Mouse (Mus musculus): ENCODE data around the gene Mettl22. TPM values are rescaled to one million over a fixed set of nuclear protein-coding genes. Genes with fewer than 3 reads are reported as not detected.

Mettl22 gene
- total RNA-seq (2015) = 12.7 and 19.2 TPM in 2 replicates
- 8.4 and 15.7 TPM in 2 replicates for total RNA-seq (2017)

DNA sequence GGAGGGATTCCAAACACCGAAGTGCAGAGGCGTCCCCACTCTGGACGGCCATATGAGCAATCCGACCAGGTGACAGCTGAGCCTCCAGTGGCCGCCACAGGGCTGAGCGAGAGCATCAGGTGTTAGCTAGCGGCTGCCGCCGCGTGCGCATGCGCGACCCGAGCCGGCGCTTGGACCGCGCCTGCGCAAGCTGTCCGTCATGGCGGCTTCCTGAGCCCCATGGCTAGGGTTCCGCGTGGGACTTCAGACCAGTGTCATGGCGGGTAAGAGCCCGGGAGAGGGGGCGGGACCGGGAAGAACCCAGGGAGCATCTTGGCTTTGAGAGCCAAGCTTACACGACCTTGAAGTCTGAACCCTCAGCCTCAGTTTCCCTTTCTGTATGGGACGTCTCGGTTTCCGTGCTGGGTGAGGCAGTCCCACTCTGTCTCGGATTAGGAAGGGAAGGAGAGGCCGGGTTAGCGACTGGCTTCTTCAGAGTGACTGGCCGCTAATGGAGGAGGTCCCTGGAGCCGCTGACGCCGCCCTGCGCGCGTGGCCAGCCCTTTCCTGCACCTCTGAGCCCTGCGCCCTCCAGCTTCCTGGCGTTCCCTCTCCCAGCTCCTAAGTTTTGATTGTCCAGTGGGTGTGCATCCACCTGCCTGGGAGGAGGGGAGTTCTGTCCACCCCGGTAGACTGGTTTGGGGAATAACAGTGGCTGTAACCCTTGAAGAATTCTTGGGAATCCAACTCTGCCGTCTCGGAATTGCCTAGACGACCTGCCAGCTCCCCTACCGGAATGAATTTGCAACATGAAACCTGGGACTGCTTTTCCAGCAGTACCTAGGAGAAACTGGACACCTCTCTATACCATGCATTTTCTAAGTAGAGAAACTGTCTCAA lies at the start of gene Mettl22:
Gene Mettl22 (plus strand): TSS at position 186 of the 879 bp plus-strand sequence.
- ATAC-seq (replicated peaks; ENCODE audit: poor library complexity) = peak; percentile 82

DNA sequence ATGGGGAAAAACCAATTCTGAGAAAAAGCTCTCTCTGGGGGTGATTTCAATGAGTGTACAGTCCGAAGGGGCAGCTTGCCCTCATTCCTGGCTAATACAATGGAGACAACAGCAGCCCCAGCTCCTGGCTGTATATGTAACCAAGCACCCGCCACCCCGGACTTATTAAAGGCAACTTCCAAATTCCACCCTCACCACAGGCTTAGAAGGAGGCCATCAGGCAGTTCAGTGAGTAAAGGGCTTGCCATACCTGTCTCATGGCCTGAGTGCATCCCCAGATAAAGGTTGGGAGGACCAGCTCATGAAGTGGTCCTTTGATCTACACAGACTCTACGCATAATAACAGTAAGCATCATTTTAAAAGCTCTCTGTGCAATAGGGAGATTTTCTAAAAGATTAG lies 49.7 kb upstream of the Mettl22 start:
- no peak for ATAC-seq (replicated peaks; ENCODE audit: poor library complexity)

DNA sequence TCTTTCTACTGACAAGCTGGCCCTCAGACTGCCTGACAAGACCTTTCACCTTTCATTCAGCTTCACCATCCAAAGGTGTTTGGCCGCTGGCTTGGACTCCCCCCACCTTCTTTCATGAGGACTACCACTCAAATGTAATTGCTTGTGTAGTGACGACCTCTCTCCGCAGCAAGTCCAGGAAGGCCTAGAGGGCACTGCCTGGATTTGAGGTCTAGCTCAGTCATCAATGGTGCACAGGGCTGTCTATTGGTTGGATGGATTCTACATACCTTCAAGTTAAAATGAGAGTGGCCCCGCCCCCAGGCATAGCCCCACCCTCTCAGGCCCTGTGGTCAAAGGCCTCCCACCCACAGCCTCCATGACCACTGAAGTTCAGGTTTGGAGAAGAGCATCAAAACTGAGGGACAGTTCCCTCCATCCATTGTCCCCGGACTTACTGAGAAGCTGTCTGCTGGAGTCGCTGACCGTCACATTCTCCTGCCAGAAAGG lies 46.9 kb upstream of the Mettl22 start:
- no peak for ATAC-seq (replicated peaks; ENCODE audit: poor library complexity)

DNA sequence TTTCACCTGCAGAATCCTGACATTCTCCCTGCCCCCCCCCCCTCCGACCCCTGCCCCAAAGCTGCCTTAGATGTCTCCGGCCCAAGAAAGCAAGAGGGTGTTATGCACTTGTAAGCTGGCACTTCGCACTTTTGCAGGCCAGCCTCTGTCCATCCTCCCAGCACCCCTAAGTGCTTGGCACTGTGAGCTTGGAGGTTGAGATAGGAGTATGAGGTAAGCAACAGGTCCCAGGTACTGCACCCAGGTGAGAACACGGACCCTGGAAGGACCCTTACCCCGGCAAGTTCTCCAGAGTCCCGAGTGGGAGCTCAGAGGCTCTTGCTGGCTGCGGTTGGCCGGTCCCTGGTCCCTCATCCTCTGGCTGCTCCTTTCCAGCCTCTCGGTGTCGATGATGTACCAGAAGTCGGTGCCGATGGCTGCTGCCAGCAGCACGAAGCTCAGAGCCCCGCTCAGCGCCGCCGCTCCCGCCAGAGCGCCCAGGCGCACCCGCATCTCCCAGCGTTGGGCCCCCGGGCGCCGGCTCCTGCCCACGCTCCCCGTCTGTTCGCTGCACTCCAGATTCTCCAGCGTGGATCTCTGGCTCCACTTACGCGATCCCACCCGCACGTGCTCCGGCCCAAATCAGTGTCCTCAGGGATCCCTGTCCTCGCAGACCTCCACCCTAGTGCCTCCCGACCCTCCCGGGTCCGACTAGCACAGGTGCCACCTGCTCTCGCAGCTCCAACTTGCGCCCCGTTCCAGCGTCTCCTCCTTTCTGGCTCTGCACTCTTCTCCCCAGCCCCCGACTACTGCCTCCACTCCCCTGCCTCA lies 46.2 kb upstream of the Mettl22 start:
- no peak for ATAC-seq (replicated peaks; ENCODE audit: poor library complexity)

DNA sequence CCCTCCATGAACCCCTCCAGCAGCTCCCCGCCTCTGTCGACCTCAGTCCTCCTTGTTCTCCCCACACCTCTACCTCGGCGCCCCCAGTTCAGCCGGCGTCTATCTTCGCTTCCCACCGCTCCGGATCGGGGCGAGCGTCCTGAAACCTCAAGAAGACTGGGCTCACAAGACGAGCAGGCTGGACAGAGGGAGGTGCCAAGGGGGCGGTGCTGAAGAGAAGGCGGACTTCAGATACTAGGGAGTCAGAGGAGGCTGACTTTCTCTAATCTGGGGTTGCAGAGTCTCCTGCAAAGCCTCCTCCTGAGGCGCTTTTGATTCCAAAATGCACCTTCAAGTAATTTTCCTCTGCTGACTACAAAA lies 45.6 kb upstream of the Mettl22 start, which contains the start of gene Tmem114:
Gene Tmem114 (minus strand): TSS at position 166 of the 360 bp plus-strand sequence.
- no peak for ATAC-seq (replicated peaks; ENCODE audit: poor library complexity)

DNA sequence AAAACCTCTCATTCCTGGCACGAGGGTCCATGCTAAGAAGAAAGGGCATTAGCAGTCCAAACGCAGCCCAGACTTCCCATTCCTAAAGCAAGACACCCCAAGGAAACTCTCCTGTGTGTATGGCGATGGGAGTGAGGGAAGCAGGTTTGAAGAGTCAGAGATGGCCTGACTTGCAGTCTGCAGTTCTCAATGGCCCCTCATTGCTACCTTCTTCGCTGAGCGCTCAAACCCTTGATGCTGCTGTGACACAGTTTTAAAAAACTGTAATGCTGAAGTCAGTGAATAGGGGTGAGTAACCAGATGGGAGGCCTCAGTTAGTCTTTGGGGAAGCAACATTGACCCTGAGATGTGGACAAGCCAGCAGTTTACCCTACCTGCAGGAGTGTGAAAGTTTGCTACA lies 44.9 kb upstream of the Mettl22 start:
- no peak for ATAC-seq (replicated peaks; ENCODE audit: poor library complexity)

DNA sequence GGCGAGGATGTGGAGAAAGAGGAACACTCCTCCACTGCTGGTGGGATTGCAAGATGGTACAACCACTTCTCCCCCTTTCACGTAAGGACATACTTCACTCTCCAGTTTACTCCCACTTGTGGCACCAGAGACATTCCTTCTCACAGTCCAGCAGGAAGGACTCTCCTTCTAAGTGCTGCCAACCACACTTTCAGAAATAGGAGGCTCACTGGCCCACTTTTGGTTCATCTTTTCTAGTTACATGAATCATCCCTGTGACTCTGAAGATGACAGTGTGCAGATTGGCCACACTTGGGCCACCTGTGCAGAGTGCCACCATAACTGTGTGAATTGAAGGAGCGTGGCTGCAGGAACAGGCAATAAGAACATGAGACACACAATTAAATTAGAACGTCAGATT lies 41.1 kb upstream of the Mettl22 start:
- ATAC-seq (replicated peaks; ENCODE audit: poor library complexity) = no peak

DNA sequence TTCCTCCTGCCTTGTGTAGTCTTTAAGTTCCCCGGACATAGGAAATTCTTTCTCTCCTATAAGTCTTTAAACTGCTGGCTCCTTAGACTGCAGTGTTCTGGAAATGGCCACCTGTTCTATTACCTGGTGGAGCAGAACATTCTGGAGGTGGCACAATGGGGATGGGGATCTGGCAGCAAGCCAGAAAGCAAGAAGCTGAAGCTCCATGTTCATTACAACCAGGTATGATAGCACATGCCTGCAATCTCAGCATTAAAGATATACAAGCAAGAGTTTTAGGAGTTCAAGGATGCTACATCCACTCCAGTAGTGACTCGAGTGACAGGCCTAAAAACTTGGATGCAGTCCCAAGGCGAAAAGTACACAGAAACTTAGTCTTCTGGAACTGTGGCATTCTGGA lies 38.0 kb upstream of the Mettl22 start:
- ATAC-seq (replicated peaks; ENCODE audit: poor library complexity) = no peak

DNA sequence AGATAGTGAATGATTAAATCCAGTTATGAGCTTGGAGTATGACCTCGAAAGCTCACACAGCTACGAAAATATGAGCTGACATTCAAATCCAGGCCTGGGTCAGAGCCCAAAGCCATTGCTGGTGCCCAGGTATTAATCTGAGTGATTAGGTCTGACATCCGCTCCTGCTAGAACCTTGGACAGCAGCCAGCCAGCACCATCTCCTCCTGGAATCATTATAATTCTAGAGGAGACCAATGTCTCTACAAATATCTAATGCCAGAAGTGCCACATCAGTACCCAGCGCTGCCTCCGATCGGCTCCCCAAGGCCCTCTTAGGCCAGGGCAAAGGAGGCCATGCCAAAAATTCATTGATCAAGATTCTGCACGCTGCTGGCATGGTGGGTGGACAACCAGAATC lies 25.7 kb upstream of the Mettl22 start:
- no peak for ATAC-seq (replicated peaks; ENCODE audit: poor library complexity)

DNA sequence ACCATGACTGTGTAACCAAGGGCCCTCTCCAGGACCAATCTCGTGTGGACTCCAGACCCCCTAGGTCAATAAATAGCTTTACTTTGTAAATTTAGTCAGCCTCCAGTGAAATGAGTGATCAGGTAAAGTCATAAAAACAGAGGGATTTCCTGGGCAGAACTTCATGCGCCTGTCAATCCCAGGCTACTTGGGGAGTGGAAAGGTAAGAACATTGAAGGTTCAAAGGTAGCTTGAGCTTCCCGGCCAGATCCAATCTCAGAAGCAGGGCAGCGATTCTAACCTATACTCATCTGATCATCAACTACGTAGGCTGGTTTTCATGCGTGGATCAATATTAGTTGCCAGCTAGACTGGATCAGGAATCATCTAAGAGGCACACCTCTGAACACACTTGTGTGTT lies 24.3 kb upstream of the Mettl22 start:
- no peak for ATAC-seq (replicated peaks; ENCODE audit: poor library complexity)

DNA sequence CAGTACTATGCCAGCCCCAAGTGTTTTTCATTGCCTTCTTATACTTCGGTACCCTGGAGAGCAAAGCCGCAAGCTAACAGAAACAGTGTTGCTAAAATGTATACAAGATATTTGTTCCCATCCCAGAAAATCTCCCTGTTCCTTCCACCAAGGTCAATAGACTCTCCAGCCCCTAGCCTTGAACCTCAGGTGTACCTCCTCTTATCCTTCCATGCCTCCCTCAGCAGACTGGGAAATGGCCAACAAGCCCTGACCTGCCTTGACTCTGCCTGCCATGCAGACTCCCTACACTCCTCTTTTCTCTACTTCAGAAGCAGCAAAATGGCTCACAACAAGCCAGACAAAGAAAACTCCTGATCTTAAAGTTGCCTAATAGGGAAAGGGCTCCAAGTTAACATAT lies 17.3 kb upstream of the Mettl22 start:
- no peak for ATAC-seq (replicated peaks; ENCODE audit: poor library complexity)

DNA sequence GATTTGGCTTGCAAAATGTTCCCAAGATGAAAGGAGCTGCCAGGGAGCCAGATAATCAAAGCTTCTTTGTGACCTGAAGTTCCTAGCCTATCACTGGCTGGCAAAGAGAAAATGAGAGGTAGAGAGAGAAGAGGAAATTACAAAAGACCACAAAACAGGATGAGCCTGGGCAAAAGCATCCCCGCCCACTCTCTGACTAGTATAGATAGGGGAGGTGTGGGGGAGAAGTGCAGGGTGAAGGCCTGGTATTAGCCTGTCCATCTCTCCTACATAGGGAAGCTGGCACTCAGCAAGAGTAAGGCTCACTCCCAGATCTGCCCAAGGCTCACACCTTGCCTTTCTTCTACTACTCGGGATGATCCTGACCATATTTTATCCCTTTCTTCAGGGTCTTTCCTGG lies 15.4 kb upstream of the Mettl22 start:
- peak; percentile 92 for ATAC-seq (replicated peaks; ENCODE audit: poor library complexity)

DNA sequence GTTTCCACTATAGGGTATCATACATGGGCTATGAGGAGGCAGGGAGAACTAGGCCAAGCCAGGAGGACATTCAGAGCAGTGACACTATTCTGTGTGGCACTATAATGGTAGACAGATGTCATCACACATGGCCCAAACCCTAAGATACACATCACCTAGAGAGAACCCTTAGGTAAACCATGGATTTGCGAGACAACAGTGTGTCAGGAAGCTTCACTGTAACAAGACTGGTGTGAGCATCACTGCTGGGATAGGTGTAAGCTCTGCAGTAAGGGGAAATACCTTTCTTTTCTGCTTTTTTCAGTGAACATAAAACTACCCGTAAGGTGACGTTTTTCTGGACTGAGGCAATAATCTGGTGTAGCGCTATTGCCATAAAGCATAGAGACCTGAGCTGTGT lies 12.2 kb upstream of the Mettl22 start:
- no peak for ATAC-seq (replicated peaks; ENCODE audit: poor library complexity)

DNA sequence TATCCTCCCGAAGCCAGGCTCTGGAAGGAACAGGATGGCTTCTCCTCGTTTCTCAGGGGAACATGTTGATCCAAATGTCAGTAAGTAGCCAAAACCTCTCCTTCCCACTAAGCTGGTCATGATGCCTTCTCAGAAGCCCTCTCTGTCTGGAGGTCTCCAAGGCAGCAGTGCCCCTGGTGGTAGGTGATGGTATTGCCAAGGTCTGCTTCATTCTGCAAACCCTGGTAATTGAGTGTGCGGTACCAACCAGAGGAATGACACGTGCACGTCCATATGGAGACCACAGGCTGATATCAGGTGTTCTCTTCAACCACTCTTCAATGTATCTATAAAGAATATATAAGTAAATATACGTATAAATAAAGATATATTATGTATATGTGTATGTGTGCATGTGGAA lies 11.5 kb upstream of the Mettl22 start:
- ATAC-seq (replicated peaks; ENCODE audit: poor library complexity) = peak; percentile 91

DNA sequence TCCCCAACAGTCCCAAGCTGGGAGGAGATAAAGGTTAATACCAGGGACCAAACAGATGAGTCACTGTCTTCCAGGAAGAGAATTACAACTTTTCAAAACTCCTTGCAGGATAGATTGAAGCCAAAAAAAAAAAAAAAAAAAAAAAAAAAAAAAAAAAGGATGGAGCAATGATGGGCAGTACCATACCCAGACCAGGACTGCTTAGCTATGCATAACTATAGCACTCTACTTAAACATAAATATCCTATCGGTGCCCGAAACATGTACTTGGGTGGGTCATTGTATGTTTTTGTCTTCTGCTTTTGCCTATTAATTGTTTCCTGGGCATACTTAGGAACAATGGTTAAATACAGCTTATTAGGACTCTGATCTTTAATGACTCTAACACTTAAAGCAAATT lies 456 bp upstream of the Mettl22 start:
- ATAC-seq (replicated peaks; ENCODE audit: poor library complexity) = no peak

DNA sequence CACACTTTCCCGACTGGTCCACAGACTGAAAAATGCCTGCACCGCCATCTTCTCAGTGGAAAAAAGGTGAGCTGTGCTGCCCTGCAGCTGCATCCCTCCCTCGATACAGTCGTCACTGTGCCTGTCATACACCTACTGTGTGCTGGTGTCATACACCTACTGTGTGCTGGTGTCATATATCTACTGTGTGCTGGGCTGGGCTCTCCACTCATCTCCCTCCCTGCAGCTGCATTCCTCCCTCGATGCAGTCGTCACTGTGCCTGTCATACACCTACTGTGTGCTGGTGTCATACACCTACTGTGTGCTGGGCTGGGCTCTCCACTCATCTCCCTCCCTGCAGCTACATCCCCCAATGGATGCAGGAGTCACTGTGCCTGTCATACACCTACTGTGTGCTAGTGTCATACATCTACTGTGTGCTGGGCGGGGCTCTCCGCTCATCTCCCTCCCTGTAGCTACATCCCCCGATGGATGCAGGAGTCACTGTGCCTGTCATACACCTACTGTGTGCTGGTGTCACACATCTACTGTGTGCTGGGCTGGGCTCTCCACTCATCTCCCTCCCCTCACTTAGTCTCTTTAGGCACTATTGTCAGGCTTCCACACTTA lies 16.9 kb downstream of the Mettl22 start:
- ATAC-seq (replicated peaks; ENCODE audit: poor library complexity) = no peak

DNA sequence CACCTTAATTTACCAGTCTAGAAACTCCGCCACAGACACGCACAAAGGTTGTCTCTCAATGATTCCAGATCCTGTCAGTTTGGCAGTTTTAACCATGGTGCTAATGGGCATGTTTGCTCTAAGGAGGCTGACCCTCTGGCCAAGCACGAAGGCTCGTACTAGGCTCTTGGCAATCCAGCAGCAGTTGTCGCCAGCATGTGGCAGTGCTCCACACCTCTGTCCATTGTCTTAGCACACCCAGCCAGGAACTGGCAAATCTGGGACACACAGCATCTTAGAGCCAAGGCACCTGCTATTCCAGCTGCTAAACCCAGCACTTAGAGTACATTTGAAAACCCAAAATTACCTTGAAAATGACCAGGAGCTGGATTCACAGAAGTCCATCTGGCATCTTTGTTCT lies 18.8 kb downstream of the Mettl22 start:
- ATAC-seq (replicated peaks; ENCODE audit: poor library complexity) = no peak

DNA sequence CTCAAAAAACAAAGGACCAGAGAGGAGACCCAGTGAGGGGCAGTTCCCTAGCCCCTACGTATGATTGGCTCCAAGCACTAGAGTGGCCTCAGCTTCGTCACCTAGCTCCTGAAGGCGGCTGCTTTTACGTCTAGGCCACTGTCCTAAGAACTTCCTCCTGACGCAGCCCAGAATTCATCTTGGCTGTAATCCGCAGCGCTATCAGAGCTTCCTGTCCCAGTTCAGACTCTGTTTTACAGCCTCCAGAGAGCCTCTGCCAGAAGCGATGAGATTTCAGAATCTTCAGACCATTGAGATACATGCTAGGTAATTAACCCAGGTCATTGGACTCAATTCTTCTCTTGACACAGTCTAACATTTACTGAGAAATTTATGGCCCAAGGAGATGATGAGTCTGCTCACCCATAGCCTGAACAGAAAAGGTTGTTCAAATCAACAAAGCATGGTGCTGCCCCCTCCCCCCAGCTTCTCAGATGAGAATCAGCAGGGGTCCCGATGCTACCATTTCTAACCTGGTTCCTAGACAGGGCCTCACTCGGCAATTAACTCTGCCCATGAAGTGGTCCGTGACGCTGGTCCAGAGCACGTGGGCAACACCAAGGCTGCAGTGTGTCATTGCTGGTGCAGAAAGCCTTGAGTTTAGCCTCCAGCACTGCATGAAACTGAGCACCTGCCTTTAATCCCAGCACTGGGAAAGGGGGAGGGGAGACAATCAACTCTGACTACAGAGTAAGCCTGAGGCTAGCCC lies 21.3 kb downstream of the Mettl22 start:
- no peak for ATAC-seq (replicated peaks; ENCODE audit: poor library complexity)

DNA sequence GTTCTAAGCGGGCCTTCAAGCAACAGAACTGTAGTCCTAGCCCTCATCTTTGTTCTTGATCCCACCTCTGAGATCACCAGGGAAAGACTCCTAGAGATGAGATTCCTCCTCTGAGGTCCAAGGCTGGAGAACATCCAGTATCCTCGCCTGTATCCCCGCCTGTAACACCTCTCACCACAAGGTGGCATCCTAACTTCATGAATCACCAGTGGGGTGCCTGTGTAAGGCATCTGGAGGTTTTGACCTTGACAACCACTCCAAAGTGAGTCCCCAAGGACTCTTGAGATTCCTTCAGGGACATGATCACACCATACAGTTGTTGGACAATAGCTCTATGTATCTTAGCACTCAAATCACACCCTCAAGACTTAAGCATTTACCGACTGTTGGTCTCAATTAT lies 23.7 kb downstream of the Mettl22 start:
- peak; percentile 96 for ATAC-seq (replicated peaks; ENCODE audit: poor library complexity)

DNA sequence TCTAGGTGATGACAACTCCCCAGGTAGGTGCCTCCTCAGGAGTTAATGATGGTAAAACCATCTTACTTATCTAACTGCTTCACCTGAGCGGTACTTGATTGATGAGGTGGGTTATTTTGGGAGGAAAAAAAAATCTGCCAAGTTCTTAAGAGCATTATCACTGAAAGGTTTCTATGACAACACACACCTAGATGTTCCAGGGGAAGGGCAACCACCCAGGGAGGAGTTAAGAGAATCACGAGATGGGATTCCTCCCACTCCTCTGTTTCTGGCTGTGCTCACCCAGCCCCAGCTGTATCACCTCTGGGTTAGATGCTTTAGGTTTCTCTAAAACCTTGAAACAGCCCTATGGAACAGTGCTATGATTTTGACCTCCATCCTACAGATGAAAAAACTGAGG lies 26.4 kb downstream of the Mettl22 start:
- no peak for ATAC-seq (replicated peaks; ENCODE audit: poor library complexity)

DNA sequence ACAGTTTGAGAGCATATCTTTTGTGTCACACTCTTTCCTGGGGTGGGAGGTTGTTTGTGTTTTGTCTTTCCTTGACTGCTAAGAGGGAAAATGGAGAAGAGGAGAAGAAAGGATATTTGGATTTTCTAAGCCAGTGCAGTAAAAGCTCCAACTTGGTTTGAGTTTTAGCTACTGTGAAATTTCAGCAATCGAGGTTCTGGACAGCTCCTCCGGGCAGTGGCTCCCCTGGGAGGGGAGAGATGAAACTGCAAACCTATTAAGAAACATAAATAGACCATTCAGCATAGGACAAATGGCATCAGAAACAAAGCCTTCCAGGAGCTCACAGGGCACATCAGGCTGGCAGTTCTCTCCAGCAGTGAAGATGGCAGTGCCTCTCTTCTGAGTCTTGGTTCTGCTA lies 33.7 kb downstream of the Mettl22 start:
- ATAC-seq (replicated peaks; ENCODE audit: poor library complexity) = no peak
